Mouse (Mus musculus) Patski (cell line): Measurements from ENCODE around the gene Wdr73. TPM values are rescaled to one million over a fixed set of nuclear protein-coding genes. Genes with fewer than 3 reads are reported as not detected.

Experiments used
- ATAC-seq: fragments of 100-300 bp; one replicate; pipeline ENCODE4 v1.8.0; 2021
- CTCF ChIA-PET: fragments of 350-600 bp; sonication (Branson Sonifier 250); formaldehyde crosslinking; loops from one replicate; lab custom pipeline; 2022; ENCODE audit warnings: inconsistent platforms; lab: Charles Lee
- POLR2A ChIA-PET: fragments of 350-600 bp; sonication (Branson Sonifier 250); formaldehyde crosslinking; loops from one replicate; lab custom pipeline; 2022; ENCODE audit warnings: antibody characterized with exemption, inconsistent platforms; lab: Charles Lee
- DNase-seq: peaks from one replicate; pipeline ENCODE4 v3.0.0-alpha.2; 2011; ENCODE audit warnings: low read depth, low spot score
- H3K27me3 ChIP-seq: fragments of 371-371 bp; one replicate; pipeline ENCODE4 v1.5.1; 2021
- CTCF ChIP-seq: fragments of 100-300 bp; IDR thresholded peaks from one replicate; pipeline ENCODE4 v1.5.1; 2021
- in situ Hi-C: fragments of 300-500 bp; cut with MboI; formaldehyde crosslinking; loops from 3 replicates; pipeline ENCODE4 v1.11.1; 2018; ENCODE audit warnings: low pct_unique_long_range_greater_than_20kb, mixed read lengths
- polyA plus RNA-seq: library from polyadenylated mRNA; unstranded; gene quantifications from one replicate; pipeline ENCODE4 v1.2.3, GENCODE M21; 2021

Wdr73 gene
- polyA plus RNA-seq, 1 experiment from 2014 or later: 31.4 TPM

- CTCF ChIA-PET: interaction anchor here (1.0 to 1.2 kb wide), 3 partner anchors 119 to 295 kb away, joined by 3 read pairs; no protein-coding TSS in a partner anchor
- POLR2A ChIA-PET: interaction anchor here (0.7 to 0.9 kb wide), 2 partner anchors 41 to 205 kb away, joined by 3 read pairs; partner anchors contain the start of gene Wdr73
- no peak for TF ChIP-seq CTCF
- DNase-seq: no peak
- no peaks in the 10 kb centered on the region for H3K27me3 ChIP-seq
- ATAC-seq: no peak
- in situ Hi-C loops: no loop called here
Observed at GRCm38 (mm10) chr7:80860227-80860626, 40.8 kb downstream of the Wdr73 start.

GRCm38 (mm10) chr7:80857181-80857580 is 43.9 kb downstream of the Wdr73 start:
- ATAC-seq (peak; percentile 24), DNase-seq (no peak)
- peak; percentile 75 for TF ChIP-seq CTCF
- POLR2A ChIA-PET: interaction anchor here (0.6 kb wide), 1 partner anchor 23 kb away, joined by 3 read pairs; no protein-coding TSS in a partner anchor
- no peaks in the 10 kb centered on the region for H3K27me3 ChIP-seq
- CTCF ChIA-PET: interaction anchor here (0.6 to 1.6 kb wide), 12 partner anchors 19 to 298 kb away, joined by 3 to 8 read pairs (median 4); partner anchors contain the start of gene Wdr73
- in situ Hi-C loops: loop anchor here (5.0 kb wide), 1 partner anchor 300 kb away; no protein-coding TSS in a partner anchor

- H3K27me3 ChIP-seq: no peaks in the 10 kb centered on the region
- TF ChIP-seq CTCF: no peak
- POLR2A ChIA-PET: interaction anchor here (1.3 kb wide), 1 partner anchor 60 kb away, joined by 3 read pairs; no protein-coding TSS in a partner anchor
- CTCF ChIA-PET: no interaction called here
- DNase-seq (no peak), ATAC-seq (no peak)
- in situ Hi-C loops: loop anchor here (5.0 kb wide), 1 partner anchor 302 kb away; no protein-coding TSS in a partner anchor
Observed at GRCm38 (mm10) chr7:80855316-80855715, 45.8 kb downstream of the Wdr73 start.

GRCm38 (mm10) chr7:80853218-80853617 is 47.9 kb downstream of the Wdr73 start:
- TF ChIP-seq CTCF: peak; percentile 69
- CTCF ChIA-PET: interaction anchor here (0.6 to 1.7 kb wide), 4 partner anchors 109 to 129 kb away, joined by 3 to 7 read pairs (median 3); no protein-coding TSS in a partner anchor
- ATAC-seq: no peak
- no peak for DNase-seq
- H3K27me3 ChIP-seq: no peaks in the 10 kb centered on the region
- POLR2A ChIA-PET: no interaction called here
- in situ Hi-C loops: loop anchor here (5.0 kb wide), 1 partner anchor 116 kb away; no protein-coding TSS in a partner anchor

- ChIA-PET POLR2A (interaction anchor here (0.6 kb wide), 1 partner anchor 101 kb away, joined by 3 read pairs; no protein-coding TSS in a partner anchor), CTCF (interaction anchor here (0.7 to 3.7 kb wide), 9 partner anchors 49 to 126 kb away, joined by 3 to 24 read pairs (median 6); no protein-coding TSS in a partner anchor)
- H3K27me3 ChIP-seq: no peaks in the 10 kb centered on the region
- no peak for TF ChIP-seq CTCF
- in situ Hi-C loops: loop anchor here (5.0 kb wide), 1 partner anchor 113 kb away; no protein-coding TSS in a partner anchor
- ATAC-seq: no peak
- no peak for DNase-seq
Observed at GRCm38 (mm10) chr7:80850520-80850919, 50.5 kb downstream of the Wdr73 start.

GRCm38 (mm10) chr7:80849710-80850109 is 51.4 kb downstream of the Wdr73 start:
- CTCF ChIA-PET: interaction anchor here (0.7 to 3.7 kb wide), 10 partner anchors 10 to 125 kb away, joined by 3 to 24 read pairs (median 5); no protein-coding TSS in a partner anchor
- TF ChIP-seq CTCF: peak; percentile 82
- DNase-seq (no peak), ATAC-seq (peak; percentile 71)
- in situ Hi-C loops: loop anchor here (5.0 to 25.0 kb wide), 2 partner anchors 112 to 462 kb away; partner anchors contain the start of gene Fes
- no peaks in the 10 kb centered on the region for H3K27me3 ChIP-seq
- POLR2A ChIA-PET: interaction anchor here (0.6 kb wide), 1 partner anchor 100 kb away, joined by 3 read pairs; no protein-coding TSS in a partner anchor

- ChIA-PET CTCF (interaction anchor here (0.9 to 3.7 kb wide), 9 partner anchors 9 to 124 kb away, joined by 3 to 24 read pairs (median 6); no protein-coding TSS in a partner anchor), POLR2A (no interaction called here)
- in situ Hi-C loops: loop anchor here (25.0 kb wide), 1 partner anchor 462 kb away; the partner anchor contains the start of gene Fes
Observed at GRCm38 (mm10) chr7:80849267-80849666, 51.8 kb downstream of the Wdr73 start.

GRCm38 (mm10) chr7:80846709-80847108 is 54.4 kb downstream of the Wdr73 start:
- ChIA-PET POLR2A (no interaction called here), CTCF (no interaction called here)
- DNase-seq (no peak), ATAC-seq (no peak)
- in situ Hi-C loops: loop anchor here (25.0 kb wide), 1 partner anchor 459 kb away; the partner anchor contains the start of gene Fes
- no peak for TF ChIP-seq CTCF
- no peaks in the 10 kb centered on the region for H3K27me3 ChIP-seq

More at GRCm38 (mm10) chr7:80849267-80849666, 51.8 kb downstream of the Wdr73 start:
- H3K27me3 ChIP-seq: no peaks in the 10 kb centered on the region
- ATAC-seq (no peak), DNase-seq (no peak)
- TF ChIP-seq CTCF: no peak

- no peaks in the 10 kb centered on the region for H3K27me3 ChIP-seq
- ChIA-PET CTCF (no interaction called here), POLR2A (no interaction called here)
- DNase-seq: no peak
- in situ Hi-C loops: loop anchor here (25.0 kb wide), 1 partner anchor 459 kb away; the partner anchor contains the start of gene Fes
- no peak for TF ChIP-seq CTCF
- no peak for ATAC-seq
Observed at GRCm38 (mm10) chr7:80846280-80846678, 54.8 kb downstream of the Wdr73 start.

GRCm38 (mm10) chr7:80845621-80846279 is 55.3 kb downstream of the Wdr73 start:
- no peak for DNase-seq
- in situ Hi-C loops: loop anchor here (25.0 kb wide), 1 partner anchor 458 kb away; the partner anchor contains the start of gene Fes
- no peak for TF ChIP-seq CTCF
- no peaks in the 10 kb centered on the region for H3K27me3 ChIP-seq
- no peak for ATAC-seq
- ChIA-PET POLR2A (interaction anchor here (0.7 kb wide), 1 partner anchor 266 kb away, joined by 3 read pairs; no protein-coding TSS in a partner anchor), CTCF (no interaction called here)
